Mouse (Mus musculus): ENCODE data around the gene Scn1b. TPM values are rescaled to one million over a fixed set of nuclear protein-coding genes. Genes with fewer than 3 reads are reported as not detected.

Scn1b gene
- polyA plus RNA-seq, 1 experiment from 2014 or later = 3.7 TPM

- ATAC-seq (replicated peaks; ENCODE audit: insufficient number of reproducible peaks, insufficient read depth, low FRiP score, low read depth) = no peak
- no peaks in the 10 kb centered on the region for H3K9me3 ChIP-seq (replicated peaks)
- no peak overlapping the region for H3K4me2 ChIP-seq
- H3K27me3 ChIP-seq = peaks cover 19% of the 10 kb centered on the region; the same call in 1 of the 2 replicates
- H3K4me3 ChIP-seq = no peak overlapping the region
- H3K27ac ChIP-seq = no peak overlapping the region
- no peaks in the 10 kb centered on the region for H3K4me1 ChIP-seq (replicated peaks)
- WGBS = 79% methylated on average over 22 of the region's 22 CpGs
- H3K9ac ChIP-seq = no peak overlapping the region
- H3K36me3 ChIP-seq = no peaks in the 10 kb centered on the region
Observed at GRCm38 (mm10) chr7:31098697-31099611, 27.8 kb downstream of the Scn1b start.

DNA sequence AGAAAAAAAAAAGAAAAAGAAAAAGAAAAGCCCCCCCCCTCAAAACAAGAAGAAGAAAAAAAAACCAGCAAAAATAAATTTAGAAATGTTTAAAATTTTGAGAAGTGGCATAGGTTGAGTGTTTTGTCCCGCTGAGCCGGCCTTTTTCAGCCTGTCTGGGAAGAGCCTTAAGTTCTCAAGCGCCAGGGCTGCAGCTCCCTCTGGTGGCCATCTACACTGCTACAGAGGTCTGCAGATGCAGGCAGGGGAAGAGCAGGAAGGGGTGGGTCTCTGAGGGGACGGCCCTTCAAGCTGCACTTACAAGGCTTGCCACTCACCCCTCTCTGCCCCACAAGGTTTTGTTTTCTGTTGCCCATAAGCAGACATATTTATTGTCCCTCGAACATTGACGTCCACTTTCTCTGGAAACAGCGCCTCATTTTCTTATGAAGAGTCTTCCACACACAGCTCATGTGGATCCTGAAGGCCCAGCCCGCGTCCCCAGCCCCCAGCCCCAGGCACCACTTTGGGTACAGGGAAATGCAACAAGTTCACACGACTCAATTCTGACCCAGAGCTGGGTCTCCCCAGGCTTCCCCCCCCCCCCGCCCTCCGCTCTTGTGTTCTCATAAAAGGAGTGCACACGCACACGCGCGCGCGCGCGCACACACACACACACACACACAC is 29.1 kb downstream of the Scn1b start:
- H3K4me1 ChIP-seq (replicated peaks) = no peaks in the 10 kb centered on the region
- ATAC-seq (replicated peaks; ENCODE audit: insufficient number of reproducible peaks, insufficient read depth, low FRiP score, low read depth) = peak; percentile 93
- WGBS = 39% methylated on average over 20 of the region's 20 CpGs
- H3K27ac ChIP-seq = no peak overlapping the region
- no peak overlapping the region for H3K9ac ChIP-seq
- H3K27me3 ChIP-seq = 0 out of 2 replicates have a peak, but pooled peaks cover 8% of the 10 kb centered on the region
- peak overlapping the region; percentile 28 for H3K4me3 ChIP-seq
- H3K9me3 ChIP-seq (replicated peaks) = no peaks in the 10 kb centered on the region
- no peaks in the 10 kb centered on the region for H3K36me3 ChIP-seq
- peak overlapping the region; percentile 54 for H3K4me2 ChIP-seq

GRCm38 (mm10) chr7:31096892-31097564 is 29.8 kb downstream of the Scn1b start:
- 65% methylated on average over 9 of the region's 9 CpGs for WGBS
- 0 out of 2 replicates have a peak, but pooled peaks cover 2% of the 10 kb centered on the region for H3K27me3 ChIP-seq
- ATAC-seq (replicated peaks; ENCODE audit: insufficient number of reproducible peaks, insufficient read depth, low FRiP score, low read depth) = no peak
- H3K36me3 ChIP-seq = no peaks in the 10 kb centered on the region
- H3K9me3 ChIP-seq (replicated peaks) = no peaks in the 10 kb centered on the region
- H3K9ac ChIP-seq = no peak overlapping the region
- no peak overlapping the region for H3K27ac ChIP-seq
- no peak overlapping the region for H3K4me3 ChIP-seq
- no peak overlapping the region for H3K4me2 ChIP-seq
- H3K4me1 ChIP-seq (replicated peaks) = no peaks in the 10 kb centered on the region

DNA sequence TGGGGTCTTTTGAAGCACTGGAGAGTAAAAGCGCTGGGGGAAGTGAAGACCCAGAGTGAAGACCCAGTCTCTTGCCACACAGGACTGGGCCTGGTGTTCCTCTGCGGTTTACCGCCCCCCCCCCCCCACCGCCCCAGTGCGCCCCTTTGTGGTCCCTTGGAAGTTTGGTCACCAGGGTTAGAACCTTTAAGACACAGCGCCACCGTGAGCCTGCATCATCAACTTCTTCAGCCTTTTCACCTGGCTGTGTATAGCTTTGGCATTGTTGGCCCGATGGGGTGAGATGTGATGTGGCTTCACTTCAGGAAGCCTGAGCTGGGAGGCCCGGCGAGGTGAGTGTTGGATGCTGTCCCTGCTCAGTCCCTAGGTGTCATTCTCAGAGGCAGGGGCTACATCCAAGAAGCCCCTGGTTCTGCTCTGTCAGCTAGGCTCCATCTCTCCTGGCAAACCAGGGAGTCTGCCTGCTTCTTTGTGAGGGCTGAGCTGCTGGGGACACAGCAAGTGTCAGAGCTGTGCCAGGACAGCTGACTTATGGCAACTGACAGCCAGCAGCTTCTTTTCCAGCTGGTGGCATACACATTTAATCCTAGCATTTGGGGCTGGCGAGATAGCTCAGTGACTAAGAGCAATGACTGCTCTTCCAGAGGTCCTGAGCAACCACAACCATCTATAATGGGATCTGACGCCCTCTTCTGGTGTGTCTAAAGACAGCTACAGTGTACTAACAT is 31.9 kb downstream of the Scn1b start:
- H3K4me2 ChIP-seq = no peak overlapping the region
- no peak overlapping the region for H3K4me3 ChIP-seq
- no peak for ATAC-seq (replicated peaks; ENCODE audit: insufficient number of reproducible peaks, insufficient read depth, low FRiP score, low read depth)
- no peaks in the 10 kb centered on the region for H3K36me3 ChIP-seq
- 28% methylated on average over 12 of the region's 12 CpGs for WGBS
- H3K27me3 ChIP-seq = no peaks in the 10 kb centered on the region
- no peaks in the 10 kb centered on the region for H3K4me1 ChIP-seq (replicated peaks)
- no peak overlapping the region for H3K9ac ChIP-seq
- H3K9me3 ChIP-seq (replicated peaks) = no peaks in the 10 kb centered on the region
- no peak overlapping the region for H3K27ac ChIP-seq

DNA sequence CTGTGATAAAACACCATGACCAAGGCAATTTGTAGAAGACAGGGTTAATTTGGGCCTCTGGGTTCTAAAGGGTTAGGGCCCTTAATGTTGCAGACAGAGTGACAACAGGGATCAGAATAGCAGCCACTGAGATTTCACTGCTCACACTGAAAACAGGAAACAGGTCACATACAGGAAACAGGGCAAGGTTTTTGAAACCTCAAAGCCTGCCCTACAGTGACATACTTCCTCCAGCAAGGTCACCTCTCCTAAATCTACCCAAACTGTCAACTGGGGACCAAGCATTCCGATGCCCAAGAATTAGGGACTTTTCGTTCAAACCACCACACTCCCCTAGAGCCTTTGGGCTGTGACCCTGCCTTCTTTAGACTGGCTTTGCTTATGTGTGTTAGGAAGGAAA is 37.1 kb downstream of the Scn1b start:
- no peaks in the 10 kb centered on the region for H3K9me3 ChIP-seq (replicated peaks)
- H3K36me3 ChIP-seq = no peaks in the 10 kb centered on the region
- H3K9ac ChIP-seq = no peak overlapping the region
- no peak overlapping the region for H3K27ac ChIP-seq
- H3K4me1 ChIP-seq (replicated peaks) = peaks cover 13% of the 10 kb centered on the region; the same call in 1 of the 2 replicates
- 82% methylated on average over 2 of the region's 2 CpGs for WGBS
- no peak for ATAC-seq (replicated peaks; ENCODE audit: insufficient number of reproducible peaks, insufficient read depth, low FRiP score, low read depth)
- no peaks in the 10 kb centered on the region for H3K27me3 ChIP-seq
- H3K4me2 ChIP-seq = no peak overlapping the region
- H3K4me3 ChIP-seq = no peak overlapping the region

- Histone ChIP-seq H3K27ac (peak overlapping the region; percentile 61), H3K4me1 (replicated peaks) (peaks cover 13% of the 10 kb centered on the region; the same call in 1 of the 2 replicates), H3K36me3 (no peaks in the 10 kb centered on the region), H3K4me3 (no peak overlapping the region), H3K9me3 (replicated peaks) (no peaks in the 10 kb centered on the region), H3K9ac (no peak overlapping the region), H3K27me3 (no peaks in the 10 kb centered on the region), H3K4me2 (no peak overlapping the region)
- 63% methylated on average over 3 of the region's 3 CpGs for WGBS
- no peak for ATAC-seq (replicated peaks; ENCODE audit: insufficient number of reproducible peaks, insufficient read depth, low FRiP score, low read depth)
Observed at GRCm38 (mm10) chr7:31088206-31088605, 38.6 kb downstream of the Scn1b start.

GRCm38 (mm10) chr7:31087262-31087661 is 39.5 kb downstream of the Scn1b start:
- 37% methylated on average over 2 of the region's 2 CpGs for whole genome bisulfite sequencing
- no peak for ATAC-seq (replicated peaks; ENCODE audit: insufficient number of reproducible peaks, insufficient read depth, low FRiP score, low read depth)
- Histone ChIP-seq H3K4me1 (replicated peaks) (peaks cover 13% of the 10 kb centered on the region; the same call in 1 of the 2 replicates), H3K27ac (peak overlapping the region; percentile 61; the same call in 1 of the 2 replicates), H3K9me3 (replicated peaks) (no peaks in the 10 kb centered on the region), H3K36me3 (no peaks in the 10 kb centered on the region), H3K9ac (no peak overlapping the region), H3K4me3 (no peak overlapping the region), H3K27me3 (no peaks in the 10 kb centered on the region), H3K4me2 (no peak overlapping the region)

- Histone ChIP-seq H3K4me2 (no peak overlapping the region), H3K9me3 (replicated peaks) (no peaks in the 10 kb centered on the region), H3K4me1 (replicated peaks) (peaks cover 13% of the 10 kb centered on the region; the same call in 1 of the 2 replicates), H3K4me3 (no peak overlapping the region), H3K9ac (no peak overlapping the region), H3K27me3 (no peaks in the 10 kb centered on the region), H3K27ac (no peak overlapping the region), H3K36me3 (no peaks in the 10 kb centered on the region)
- ATAC-seq (replicated peaks; ENCODE audit: insufficient number of reproducible peaks, insufficient read depth, low FRiP score, low read depth) = no peak
- 81% methylated on average over 9 of the region's 9 CpGs for WGBS
Observed at GRCm38 (mm10) chr7:31086175-31086755, 40.5 kb downstream of the Scn1b start.

GRCm38 (mm10) chr7:31085171-31085570 is 41.6 kb downstream of the Scn1b start:
- ATAC-seq (replicated peaks; ENCODE audit: insufficient number of reproducible peaks, insufficient read depth, low FRiP score, low read depth) = no peak; the same call in 1 of the 2 replicates

GRCm38 (mm10) chr7:31084140-31084539 is 42.7 kb downstream of the Scn1b start:
- peaks cover 13% of the 10 kb centered on the region; the same call in 1 of the 2 replicates for H3K4me1 ChIP-seq (replicated peaks)
- H3K4me3 ChIP-seq = no peak overlapping the region
- no peaks in the 10 kb centered on the region for H3K36me3 ChIP-seq
- 60% methylated on average over 9 of the region's 9 CpGs for whole genome bisulfite sequencing
- no peaks in the 10 kb centered on the region; the same call in 1 of the 2 replicates for H3K27me3 ChIP-seq
- no peak overlapping the region for H3K27ac ChIP-seq
- no peak for ATAC-seq (replicated peaks; ENCODE audit: insufficient number of reproducible peaks, insufficient read depth, low FRiP score, low read depth)
- H3K9me3 ChIP-seq (replicated peaks) = no peaks in the 10 kb centered on the region
- H3K4me2 ChIP-seq = no peak overlapping the region
- H3K9ac ChIP-seq = no peak overlapping the region

More at GRCm38 (mm10) chr7:31085171-31085570, 41.6 kb downstream of the Scn1b start:
- Histone ChIP-seq H3K4me3 (no peak overlapping the region), H3K4me1 (replicated peaks) (peaks cover 13% of the 10 kb centered on the region; the same call in 1 of the 2 replicates), H3K9ac (no peak overlapping the region), H3K27ac (0 out of 2 replicates have a peak overlapping the region, but pooled peaks have one; percentile 8), H3K27me3 (no peaks in the 10 kb centered on the region; the same call in 1 of the 2 replicates), H3K9me3 (replicated peaks) (no peaks in the 10 kb centered on the region), H3K4me2 (no peak overlapping the region), H3K36me3 (no peaks in the 10 kb centered on the region)
- 55% methylated on average over 3 of the region's 3 CpGs for WGBS
